Mouse (Mus musculus): ENCODE measurements around the gene Mrpl4.

- no peak for TF ChIP-seq EP300 (IDR thresholded peaks at IDR 0.05; ENCODE audit: low read depth)
- TF ChIP-seq CTCF (IDR thresholded peaks at IDR 0.05; ENCODE audit: low read depth), result no peak
Measured at GRCm38 (mm10) chr9:21036666-21037065, 34.1 kb downstream of the Mrpl4 start.
